Mouse (Mus musculus) intestine, embryonic 16.5 days (tissue): ENCODE data around the gene Tshz2. TPM values are rescaled to one million over a fixed set of nuclear protein-coding genes. Genes with fewer than 3 reads are reported as not detected.

Source experiments
- ATAC-seq: fragments of 200-750 bp; cut with Nextera tagmentation; 2 replicates; pipeline ENCODE4 v1.8.0; 2017; ENCODE audit warnings: moderate TSS enrichment, moderate library complexity
- H3K27ac ChIP-seq: fragments of 300-500 bp; sonication (generic); 2 replicates; pipeline ENCODE4 v1.5.1; 2014; ENCODE audit warnings: mild to moderate bottlenecking, low read length
- H3K27me3 ChIP-seq: fragments of 300-500 bp; sonication (generic); replicated peaks from 2 replicates; pipeline ENCODE4 v1.6.1; 2014; ENCODE audit warnings: low read length, control low read depth, mixed read lengths; ENCODE audit not compliant: control insufficient read depth, insufficient read depth
- H3K36me3 ChIP-seq: fragments of 300-500 bp; sonication (generic); 2 replicates; pipeline ENCODE4 v1.6.1; 2014; ENCODE audit warnings: low read length, control low read depth; ENCODE audit not compliant: control insufficient read depth, insufficient read depth
- H3K4me1 ChIP-seq: fragments of 300-500 bp; sonication (generic); 2 replicates; pipeline ENCODE4 v1.6.1; 2014; ENCODE audit warnings: low read length, control low read depth, mixed read lengths; ENCODE audit not compliant: control insufficient read depth, insufficient read depth
- H3K4me2 ChIP-seq: fragments of 300-500 bp; sonication (generic); 2 replicates; pipeline ENCODE4 v1.6.1; 2014; ENCODE audit warnings: low read depth, low read length, control low read depth
- H3K4me3 ChIP-seq: fragments of 300-500 bp; sonication (generic); 2 replicates; pipeline ENCODE4 v1.5.1; 2014; ENCODE audit warnings: mild to moderate bottlenecking, low read length
- H3K9ac ChIP-seq: fragments of 300-500 bp; sonication (generic); 2 replicates; pipeline ENCODE4 v1.6.1; 2014; ENCODE audit warnings: low read depth, low read length
- H3K9me3 ChIP-seq: fragments of 300-500 bp; sonication (generic); 2 replicates; pipeline ENCODE4 v1.6.1; 2016; ENCODE audit warnings: low read length, control low read depth; ENCODE audit not compliant: control insufficient read depth
- WGBS: fragments of 180-500 bp; shearing (Covaris S2); extraction: QIAGEN DNeasy Blood & Tissue Kit; methylation state at CpG from one replicate; pipeline ENCODE4 v1.1.7; 2014; 5-methylcytosine and 5-hydroxymethylcytosine counted together
- polyA plus RNA-seq: library from polyadenylated mRNA; unstranded; fragments of >200 nt; fragmentation: Nextera tagmentation; extraction: Ambion mirVana; gene quantifications from 2 replicates; pipeline ENCODE4 v1.2.1, GENCODE M21; 2015

Gene Tshz2
- polyA plus RNA-seq, 1 experiment from 2014 or later, result 14.0 TPM

- no peaks in the 10 kb centered on the region for H3K27me3 ChIP-seq
- no peaks in the 10 kb centered on the region for H3K9me3 ChIP-seq
- no peak overlapping the region for H3K4me2 ChIP-seq
- H3K36me3 ChIP-seq, result no peaks in the 10 kb centered on the region
- no peak for ATAC-seq
- H3K9ac ChIP-seq, result no peak overlapping the region
- H3K27ac ChIP-seq, result no peak overlapping the region
- 70% methylated on average over 7 of the region's 7 CpGs for WGBS
- no peak overlapping the region for H3K4me3 ChIP-seq
- no peaks in the 10 kb centered on the region for H3K4me1 ChIP-seq
Measured at GRCm38 (mm10) chr2:170101932-170102331, 469.1 kb downstream of the Tshz2 start.

- Histone ChIP-seq H3K9me3 (no peaks in the 10 kb centered on the region), H3K36me3 (no peaks in the 10 kb centered on the region), H3K9ac (no peak overlapping the region), H3K27ac (no peak overlapping the region), H3K4me1 (no peaks in the 10 kb centered on the region), H3K4me3 (no peak overlapping the region), H3K4me2 (no peak overlapping the region), H3K27me3 (no peaks in the 10 kb centered on the region)
- WGBS, result 77% methylated on average over 5 of the region's 5 CpGs
- ATAC-seq, result no peak
Measured at GRCm38 (mm10) chr2:170103341-170103740, 470.5 kb downstream of the Tshz2 start.

DNA sequence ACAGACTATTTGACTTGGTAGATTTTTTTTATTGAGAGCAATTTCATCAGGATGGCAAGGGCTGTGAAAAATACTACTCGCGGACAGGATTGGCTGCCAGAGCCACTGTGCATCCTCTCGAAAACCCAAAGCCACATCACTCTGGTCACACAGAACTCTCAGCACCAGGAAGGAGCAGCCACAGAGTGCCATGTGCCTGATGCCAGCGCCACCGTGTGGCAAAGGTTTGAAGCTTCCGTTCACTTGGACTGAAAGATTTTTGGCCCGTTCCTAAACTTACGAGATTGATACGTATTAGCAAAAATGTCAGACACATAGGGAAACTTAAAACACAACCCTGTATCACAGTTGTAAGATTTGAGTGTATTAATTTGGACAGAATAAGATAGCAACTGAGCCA is 471.0 kb downstream of the Tshz2 start:
- Histone ChIP-seq H3K36me3 (no peaks in the 10 kb centered on the region), H3K9me3 (no peaks in the 10 kb centered on the region), H3K4me1 (no peaks in the 10 kb centered on the region), H3K27ac (no peak overlapping the region), H3K9ac (no peak overlapping the region), H3K4me3 (no peak overlapping the region), H3K27me3 (no peaks in the 10 kb centered on the region), H3K4me2 (no peak overlapping the region)
- 50% methylated on average over 9 of the region's 9 CpGs for WGBS
- no peak for ATAC-seq

- Histone ChIP-seq H3K27ac (no peak overlapping the region), H3K4me2 (no peak overlapping the region), H3K9me3 (no peaks in the 10 kb centered on the region), H3K4me3 (no peak overlapping the region), H3K36me3 (no peaks in the 10 kb centered on the region), H3K27me3 (no peaks in the 10 kb centered on the region), H3K9ac (no peak overlapping the region), H3K4me1 (no peaks in the 10 kb centered on the region; the same call in 1 of the 2 replicates)
- WGBS, result 87% methylated on average over 6 of the region's 6 CpGs
- ATAC-seq, result no peak
Measured at GRCm38 (mm10) chr2:170104396-170104795, 471.6 kb downstream of the Tshz2 start.

DNA sequence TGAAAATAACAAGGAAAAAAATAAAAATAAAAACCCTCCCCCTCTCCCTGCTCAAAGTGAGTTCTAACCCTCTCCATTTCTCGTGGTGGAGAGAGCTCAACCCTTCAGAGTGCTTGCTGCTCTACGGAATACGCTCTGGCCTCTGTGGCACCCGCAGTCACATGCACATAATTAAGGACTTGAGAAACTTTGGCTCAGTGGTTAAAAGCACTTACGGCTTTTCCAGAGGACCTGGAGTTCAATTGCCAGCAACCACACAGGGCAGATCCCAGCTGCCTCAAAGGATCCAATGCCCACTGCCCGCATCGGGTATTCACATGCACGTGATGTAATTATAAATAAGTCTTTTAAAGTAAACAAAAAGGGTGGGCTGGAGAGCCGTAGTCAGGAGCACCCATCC is 473.2 kb downstream of the Tshz2 start:
- Histone ChIP-seq H3K4me2 (no peak overlapping the region), H3K4me3 (no peak overlapping the region), H3K27ac (no peak overlapping the region), H3K4me1 (peaks cover 11% of the 10 kb centered on the region), H3K27me3 (no peaks in the 10 kb centered on the region), H3K9me3 (no peaks in the 10 kb centered on the region), H3K36me3 (no peaks in the 10 kb centered on the region), H3K9ac (no peak overlapping the region)
- no peak for ATAC-seq
- WGBS, result 64% methylated on average over 9 of the region's 9 CpGs

DNA sequence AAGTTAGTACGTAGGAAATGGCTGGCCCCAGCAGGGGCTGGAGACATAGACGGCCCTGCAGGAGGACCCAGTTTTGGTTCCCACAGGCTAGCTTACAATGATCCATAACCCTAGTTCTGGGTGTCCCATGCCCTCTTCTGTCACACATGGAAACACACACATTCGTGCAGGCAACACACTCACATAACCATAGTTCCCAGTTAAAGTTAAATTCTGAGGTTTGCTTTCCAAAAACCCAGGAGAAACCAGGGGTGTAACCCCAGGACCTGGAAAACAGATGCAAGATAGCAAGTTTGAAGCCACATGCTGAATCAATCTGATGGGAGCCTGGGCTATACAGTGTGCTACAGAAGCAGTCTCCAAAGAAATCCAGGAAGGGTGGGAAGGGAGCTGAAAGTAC is 475.0 kb downstream of the Tshz2 start:
- ATAC-seq, result no peak
- 0 out of 2 replicates have a peak, but pooled peaks cover 3% of the 10 kb centered on the region for H3K36me3 ChIP-seq
- H3K9me3 ChIP-seq, result no peaks in the 10 kb centered on the region
- H3K27ac ChIP-seq, result no peak overlapping the region
- 84% methylated on average over 3 of the region's 3 CpGs for WGBS
- H3K27me3 ChIP-seq, result no peaks in the 10 kb centered on the region
- H3K4me1 ChIP-seq, result peaks cover 16% of the 10 kb centered on the region
- H3K4me2 ChIP-seq, result no peak overlapping the region
- H3K9ac ChIP-seq, result no peak overlapping the region
- no peak overlapping the region for H3K4me3 ChIP-seq

- Histone ChIP-seq H3K36me3 (peaks cover 12% of the 10 kb centered on the region; the same call in 1 of the 2 replicates), H3K4me1 (peaks cover 16% of the 10 kb centered on the region), H3K4me2 (no peak overlapping the region), H3K27me3 (no peaks in the 10 kb centered on the region), H3K9ac (no peak overlapping the region), H3K27ac (no peak overlapping the region), H3K4me3 (no peak overlapping the region), H3K9me3 (no peaks in the 10 kb centered on the region)
- no peak for ATAC-seq
- WGBS, result 55% methylated on average over 5 of the region's 5 CpGs
Measured at GRCm38 (mm10) chr2:170109528-170109927, 476.7 kb downstream of the Tshz2 start.

- H3K4me2 ChIP-seq, result no peak overlapping the region
- H3K9ac ChIP-seq, result no peak overlapping the region
- 59% methylated on average over 8 of the region's 8 CpGs for WGBS
- H3K36me3 ChIP-seq, result peaks cover 17% of the 10 kb centered on the region; the same call in 1 of the 2 replicates
- no peaks in the 10 kb centered on the region for H3K27me3 ChIP-seq
- H3K4me3 ChIP-seq, result no peak overlapping the region
- H3K27ac ChIP-seq, result no peak overlapping the region
- peaks cover 16% of the 10 kb centered on the region for H3K4me1 ChIP-seq
- H3K9me3 ChIP-seq, result no peaks in the 10 kb centered on the region
- ATAC-seq, result 0 out of 2 replicates have a peak, but pooled peaks have one; percentile 54
Measured at GRCm38 (mm10) chr2:170110306-170110705, 477.5 kb downstream of the Tshz2 start.

DNA sequence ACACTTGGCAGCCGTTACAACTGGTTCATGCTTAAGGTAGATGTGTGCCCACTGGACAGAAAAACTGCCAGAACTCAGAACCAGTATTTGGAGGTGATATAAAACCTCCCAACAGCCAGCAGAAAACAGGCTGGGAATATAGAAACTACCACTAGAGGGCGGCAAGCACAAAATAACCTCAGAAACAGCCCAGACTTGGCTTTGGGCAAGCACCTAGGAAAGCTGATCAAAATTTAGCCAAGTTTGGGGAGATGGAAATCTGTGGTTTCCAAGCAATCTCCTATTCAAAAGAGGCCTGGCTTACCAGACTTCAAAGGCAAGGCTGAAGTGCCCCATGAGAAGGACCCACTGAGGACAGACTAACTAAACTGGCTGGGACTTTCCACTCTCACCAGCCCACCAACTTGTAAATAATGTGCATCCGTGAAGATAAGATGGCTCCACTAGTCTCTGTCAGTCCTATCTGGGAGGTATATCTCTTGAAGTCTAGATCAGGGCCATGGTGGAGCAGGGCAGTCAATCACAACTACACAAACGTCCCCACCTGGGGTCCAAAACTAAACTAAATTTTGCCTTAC is 484.0 kb downstream of the Tshz2 start:
- H3K9me3 ChIP-seq, result no peaks in the 10 kb centered on the region
- H3K27ac ChIP-seq, result no peak overlapping the region
- H3K4me1 ChIP-seq, result peaks cover 4% of the 10 kb centered on the region; the same call in 1 of the 2 replicates
- H3K9ac ChIP-seq, result no peak overlapping the region
- H3K27me3 ChIP-seq, result no peaks in the 10 kb centered on the region
- no peak for ATAC-seq
- H3K4me2 ChIP-seq, result no peak overlapping the region
- H3K4me3 ChIP-seq, result no peak overlapping the region
- 33% methylated on average over 4 of the region's 4 CpGs for WGBS
- H3K36me3 ChIP-seq, result peaks cover 38% of the 10 kb centered on the region
